Mouse (Mus musculus): ENCODE data around the gene Dlg5.

Dlg5 gene

GRCm38 (mm10) chr14:24124171-24124570 is 121.5 kb downstream of the Dlg5 start:
- no peak for DNase-seq (ENCODE audit: low read depth)

DNA sequence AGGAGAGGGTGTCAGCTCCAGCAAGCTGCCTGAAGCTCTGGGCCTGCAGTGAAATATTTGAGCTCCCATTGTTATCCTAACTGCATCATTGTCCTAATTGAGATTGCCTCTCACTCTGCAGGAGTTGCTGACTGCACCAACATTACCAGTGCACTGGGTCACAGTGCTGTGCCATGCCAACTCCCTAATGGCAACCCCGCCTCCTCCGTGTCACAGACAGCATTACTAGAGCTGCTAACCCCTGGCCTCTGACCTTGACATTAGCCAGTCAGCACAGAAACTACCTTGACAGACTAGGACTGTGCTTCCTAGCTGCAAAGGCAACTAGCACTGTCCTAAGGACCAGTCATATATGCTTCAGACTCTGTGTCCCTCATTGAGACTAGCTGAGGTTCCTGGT is 139.0 kb downstream of the Dlg5 start:
- no peak for DNase-seq (ENCODE audit: low read depth)

GRCm38 (mm10) chr14:24098828-24099227 is 146.9 kb downstream of the Dlg5 start:
- DNase-seq (ENCODE audit: low read depth) = no peak

GRCm38 (mm10) chr14:24094656-24095055 is 151.1 kb downstream of the Dlg5 start:
- no peak for DNase-seq (ENCODE audit: low read depth)

- DNase-seq (ENCODE audit: low read depth) = peak; percentile 4
These were observed 152.5 kb downstream of the Dlg5 start for GRCm38 (mm10) chr14:24093221-24093620.

- no peak for DNase-seq (ENCODE audit: low read depth)
These were observed 153.3 kb downstream of the Dlg5 start for GRCm38 (mm10) chr14:24092391-24092790.

GRCm38 (mm10) chr14:24090790-24091189 is 154.9 kb downstream of the Dlg5 start:
- DNase-seq (ENCODE audit: low read depth) = no peak

- DNase-seq (ENCODE audit: low read depth) = no peak
These were observed 156.5 kb downstream of the Dlg5 start for GRCm38 (mm10) chr14:24089181-24089580.

DNA sequence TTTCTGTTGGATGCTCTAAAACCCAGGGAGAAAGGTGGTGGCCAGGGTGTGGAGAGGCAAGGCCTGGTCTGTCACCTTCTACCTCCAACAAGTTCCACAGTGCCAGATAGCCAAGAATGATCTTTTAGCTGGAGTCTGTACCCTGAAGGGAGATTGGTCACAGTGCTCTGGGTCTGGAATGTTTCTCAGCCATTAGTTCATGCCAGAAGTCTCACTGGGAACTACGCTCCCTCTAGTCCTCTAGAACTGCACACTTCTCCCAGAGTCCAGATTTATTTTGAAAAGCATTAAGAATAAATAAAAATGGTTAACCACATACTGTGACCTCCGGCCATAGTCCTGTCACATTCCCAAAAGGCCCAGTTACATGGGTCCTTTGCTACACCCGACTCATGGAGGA is 158.3 kb downstream of the Dlg5 start:
- DNase-seq (ENCODE audit: low read depth) = no peak

- no peak for DNase-seq (ENCODE audit: low read depth)
These were observed 159.2 kb downstream of the Dlg5 start for GRCm38 (mm10) chr14:24086481-24086880.
